Mouse (Mus musculus): ENCODE data around the gene Togaram2. TPM values are rescaled to one million over a fixed set of nuclear protein-coding genes. Genes with fewer than 3 reads are reported as not detected.

The Togaram2 gene
- polyA plus RNA-seq, 1 experiment: not detected

GRCm38 (mm10) chr17:71695151-71695550 is 22.1 kb downstream of the Togaram2 start:
- Histone ChIP-seq H3K36me3 (replicated peaks; ENCODE audit: low read length) (no peaks in the 10 kb centered on the region), H3K4me3 (replicated peaks) (no peak overlapping the region), H3K9me3 (no peaks in the 10 kb centered on the region), H3K4me1 (peaks cover 7% of the 10 kb centered on the region), H3K27me3 (replicated peaks) (peaks cover 28% of the 10 kb centered on the region)
- TF ChIP-seq GATA1 (IDR thresholded peaks at IDR 0.05; ENCODE audit: borderline replicate concordance, low read length) (no peak), FLI1 (IDR thresholded peaks at IDR 0.05; ENCODE audit: low read length) (no peak)

GRCm38 (mm10) chr17:71695716-71696315 is 22.8 kb downstream of the Togaram2 start:
- Histone ChIP-seq H3K27me3 (replicated peaks) (peaks cover 31% of the 10 kb centered on the region), H3K4me1 (peaks cover 7% of the 10 kb centered on the region), H3K36me3 (replicated peaks; ENCODE audit: low read length) (no peaks in the 10 kb centered on the region), H3K9me3 (no peaks in the 10 kb centered on the region), H3K4me3 (replicated peaks) (no peak overlapping the region)
- TF ChIP-seq GATA1 (IDR thresholded peaks at IDR 0.05; ENCODE audit: borderline replicate concordance, low read length) (no peak), FLI1 (IDR thresholded peaks at IDR 0.05; ENCODE audit: low read length) (no peak)

- Histone ChIP-seq H3K27me3 (replicated peaks) (peaks cover 31% of the 10 kb centered on the region), H3K4me1 (peaks cover 4% of the 10 kb centered on the region), H3K36me3 (replicated peaks; ENCODE audit: low read length) (no peaks in the 10 kb centered on the region), H3K4me3 (replicated peaks) (no peak overlapping the region), H3K9me3 (no peaks in the 10 kb centered on the region)
- no peak for TF ChIP-seq FLI1 (IDR thresholded peaks at IDR 0.05; ENCODE audit: low read length)
- no peak for TF ChIP-seq GATA1 (IDR thresholded peaks at IDR 0.05; ENCODE audit: borderline replicate concordance, low read length)
These were observed 23.3 kb downstream of the Togaram2 start for GRCm38 (mm10) chr17:71696396-71696795.

GRCm38 (mm10) chr17:71697896-71698618 is 25.0 kb downstream of the Togaram2 start:
- H3K4me1 ChIP-seq: no peaks in the 10 kb centered on the region
- TF ChIP-seq FLI1 (IDR thresholded peaks at IDR 0.05; ENCODE audit: low read length): no peak
- TF ChIP-seq GATA1 (IDR thresholded peaks at IDR 0.05; ENCODE audit: borderline replicate concordance, low read length): no peak
- no peaks in the 10 kb centered on the region for H3K36me3 ChIP-seq (replicated peaks; ENCODE audit: low read length)
- H3K9me3 ChIP-seq: no peaks in the 10 kb centered on the region
- peaks cover 33% of the 10 kb centered on the region for H3K27me3 ChIP-seq (replicated peaks)
- H3K4me3 ChIP-seq (replicated peaks): no peak overlapping the region

- no peak for TF ChIP-seq GATA1 (IDR thresholded peaks at IDR 0.05; ENCODE audit: borderline replicate concordance, low read length)
- no peak for TF ChIP-seq FLI1 (IDR thresholded peaks at IDR 0.05; ENCODE audit: low read length)
- H3K27me3 ChIP-seq (replicated peaks): peaks cover 33% of the 10 kb centered on the region
- no peaks in the 10 kb centered on the region for H3K36me3 ChIP-seq (replicated peaks; ENCODE audit: low read length)
- H3K9me3 ChIP-seq: no peaks in the 10 kb centered on the region
- no peaks in the 10 kb centered on the region for H3K4me1 ChIP-seq
- H3K4me3 ChIP-seq (replicated peaks): no peak overlapping the region
These were observed 25.5 kb downstream of the Togaram2 start for GRCm38 (mm10) chr17:71698619-71698956.

- Histone ChIP-seq H3K27me3 (replicated peaks) (peaks cover 21% of the 10 kb centered on the region), H3K4me3 (replicated peaks) (no peak overlapping the region), H3K36me3 (replicated peaks; ENCODE audit: low read length) (no peaks in the 10 kb centered on the region), H3K9me3 (peaks cover 17% of the 10 kb centered on the region), H3K4me1 (no peaks in the 10 kb centered on the region)
- no peak for TF ChIP-seq FLI1 (IDR thresholded peaks at IDR 0.05; ENCODE audit: low read length)
- TF ChIP-seq GATA1 (IDR thresholded peaks at IDR 0.05; ENCODE audit: borderline replicate concordance, low read length): no peak
These were observed 32.1 kb downstream of the Togaram2 start for GRCm38 (mm10) chr17:71705113-71705512.

- no peak for TF ChIP-seq FLI1 (IDR thresholded peaks at IDR 0.05; ENCODE audit: low read length)
- TF ChIP-seq GATA1 (IDR thresholded peaks at IDR 0.05; ENCODE audit: borderline replicate concordance, low read length): no peak
- no peaks in the 10 kb centered on the region for H3K36me3 ChIP-seq (replicated peaks; ENCODE audit: low read length)
- peaks cover 23% of the 10 kb centered on the region for H3K27me3 ChIP-seq (replicated peaks)
These were observed 32.8 kb downstream of the Togaram2 start for GRCm38 (mm10) chr17:71705550-71706480.

GRCm38 (mm10) chr17:71707715-71708114 is 34.7 kb downstream of the Togaram2 start:
- TF ChIP-seq FLI1 (IDR thresholded peaks at IDR 0.05; ENCODE audit: low read length): no peak
- TF ChIP-seq GATA1 (IDR thresholded peaks at IDR 0.05; ENCODE audit: borderline replicate concordance, low read length): no peak
- Histone ChIP-seq H3K9me3 (peaks cover 17% of the 10 kb centered on the region), H3K27me3 (replicated peaks) (peaks cover 23% of the 10 kb centered on the region), H3K4me3 (replicated peaks) (no peak overlapping the region), H3K36me3 (replicated peaks; ENCODE audit: low read length) (no peaks in the 10 kb centered on the region), H3K4me1 (no peaks in the 10 kb centered on the region)

More at GRCm38 (mm10) chr17:71705550-71706480, 32.8 kb downstream of the Togaram2 start:
- H3K4me1 ChIP-seq: no peaks in the 10 kb centered on the region
- peak overlapping the region; percentile 0 for H3K4me3 ChIP-seq (replicated peaks)
- peaks cover 17% of the 10 kb centered on the region for H3K9me3 ChIP-seq

GRCm38 (mm10) chr17:71712279-71712678 is 39.2 kb downstream of the Togaram2 start:
- Histone ChIP-seq H3K4me3 (replicated peaks) (no peak overlapping the region), H3K9me3 (peaks cover 10% of the 10 kb centered on the region), H3K36me3 (replicated peaks; ENCODE audit: low read length) (no peaks in the 10 kb centered on the region), H3K4me1 (no peaks in the 10 kb centered on the region), H3K27me3 (replicated peaks) (peaks cover 38% of the 10 kb centered on the region)
- TF ChIP-seq GATA1 (IDR thresholded peaks at IDR 0.05; ENCODE audit: borderline replicate concordance, low read length) (no peak), FLI1 (IDR thresholded peaks at IDR 0.05; ENCODE audit: low read length) (no peak)

Data from megakaryocyte, embryonic 14.5 days (primary cell).